Mouse (Mus musculus): ENCODE results near the gene Anapc7.
A peak's percentile ranks its signal among the peaks of the same experiment; 100 is the strongest.

Gene Anapc7

DNA sequence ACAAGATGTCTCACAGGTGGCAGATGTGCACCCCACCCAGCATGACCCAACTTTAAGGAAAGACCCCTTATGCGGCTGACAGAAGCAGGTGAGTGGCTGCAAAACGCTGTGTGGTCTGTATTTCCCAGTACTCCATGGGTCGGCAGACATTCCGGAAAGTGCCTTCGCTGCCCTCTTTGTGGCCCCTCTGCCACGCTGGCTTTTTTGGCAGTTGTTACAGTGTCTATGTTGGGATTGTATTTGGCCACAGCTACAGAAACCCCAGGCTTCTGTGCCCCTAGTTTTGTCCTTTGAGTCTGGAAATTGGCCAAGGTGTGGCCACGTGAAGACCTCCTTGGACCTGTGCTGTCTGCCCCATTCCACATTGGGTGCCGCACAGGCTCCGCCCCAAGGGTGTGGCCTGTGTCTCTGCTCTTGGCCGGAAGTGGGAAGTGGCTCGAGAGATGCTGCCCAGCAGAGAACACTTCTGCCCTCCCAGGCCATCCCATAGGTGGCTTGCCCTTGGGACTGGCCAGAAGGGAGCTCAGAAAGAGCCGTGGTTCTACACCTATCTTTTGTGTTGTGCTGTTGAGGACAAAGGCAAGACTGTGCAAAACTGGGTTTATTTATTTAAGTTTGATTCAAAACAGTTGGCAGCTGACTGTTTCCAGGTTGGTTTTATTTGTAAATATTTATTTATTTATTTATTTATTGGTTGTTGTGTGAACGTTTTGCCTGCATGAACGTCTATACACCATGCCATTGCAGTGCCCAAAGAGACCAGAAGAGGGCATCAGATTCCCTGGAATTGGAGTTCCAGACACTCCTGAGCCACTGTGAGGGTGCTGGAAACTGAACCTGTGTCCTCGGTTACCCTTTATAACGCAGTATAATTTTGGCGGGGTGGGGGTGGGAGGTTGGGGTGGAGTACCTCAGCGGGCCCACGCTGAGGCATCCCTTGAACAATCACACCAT is 11.5 kb upstream of the Anapc7 start:
- no peak for DNase-seq (ENCODE audit: low read depth)

DNA sequence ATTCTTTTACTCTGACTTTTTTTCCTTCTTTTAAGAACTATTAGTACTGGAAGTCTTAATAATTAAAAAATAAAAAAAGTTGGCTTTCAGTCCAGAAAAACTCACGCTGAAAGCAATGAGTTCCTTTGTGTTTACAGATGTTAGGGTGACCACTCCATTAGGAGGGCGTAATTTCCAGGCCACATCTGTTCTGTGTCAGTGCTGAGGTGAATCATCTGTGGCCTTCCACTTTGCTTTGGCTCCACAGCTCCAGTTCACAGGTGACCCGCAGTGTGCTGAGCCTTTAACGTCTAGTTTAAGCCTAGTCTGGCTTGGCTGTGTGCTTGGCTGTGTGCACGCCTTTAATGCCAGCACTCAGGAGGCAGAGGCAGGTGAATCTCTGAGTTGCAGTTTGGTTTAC is 9.6 kb upstream of the Anapc7 start:
- DNase-seq (ENCODE audit: low read depth): no peak

DNA sequence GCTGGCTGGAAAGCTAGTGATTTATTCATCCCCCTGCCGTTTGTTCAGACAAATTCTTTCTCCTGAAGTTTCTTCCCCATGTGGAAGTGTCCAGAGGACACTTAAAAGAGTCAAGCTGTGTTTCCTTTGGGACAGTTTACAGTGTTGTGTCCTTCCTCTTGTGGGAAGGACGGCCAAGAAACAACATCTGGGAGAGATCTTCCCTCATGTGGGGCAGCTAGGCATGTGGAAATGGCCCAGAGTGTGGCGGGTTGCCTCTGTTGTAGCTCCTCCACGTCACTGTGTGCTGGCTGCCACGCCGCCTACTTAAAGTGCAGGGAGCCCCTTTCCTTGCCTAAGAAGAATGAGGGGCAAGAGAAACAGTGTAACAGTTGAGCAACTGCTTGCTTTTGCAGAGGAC is 8.7 kb upstream of the Anapc7 start:
- DNase-seq (ENCODE audit: low read depth): no peak

DNA sequence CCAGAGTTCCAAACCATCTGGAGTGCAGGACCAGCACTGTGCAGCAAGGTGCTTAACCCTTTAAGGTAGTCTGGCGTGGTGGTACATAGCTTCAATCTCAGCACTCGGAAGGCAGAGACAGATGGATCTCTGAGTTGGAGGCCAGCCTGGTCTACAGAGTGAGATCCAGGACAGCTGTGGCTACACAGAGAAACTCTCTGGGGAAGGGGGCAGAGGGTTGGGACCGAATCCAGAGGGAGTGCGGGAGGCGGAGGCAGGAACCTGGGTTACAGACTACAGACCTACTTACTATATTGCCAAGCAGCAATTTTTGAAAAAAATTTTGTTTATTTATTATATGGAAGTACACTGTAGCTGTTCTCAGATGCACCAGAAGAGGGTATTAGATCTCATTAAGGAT is 7.1 kb upstream of the Anapc7 start:
- no peak for DNase-seq (ENCODE audit: low read depth)

DNA sequence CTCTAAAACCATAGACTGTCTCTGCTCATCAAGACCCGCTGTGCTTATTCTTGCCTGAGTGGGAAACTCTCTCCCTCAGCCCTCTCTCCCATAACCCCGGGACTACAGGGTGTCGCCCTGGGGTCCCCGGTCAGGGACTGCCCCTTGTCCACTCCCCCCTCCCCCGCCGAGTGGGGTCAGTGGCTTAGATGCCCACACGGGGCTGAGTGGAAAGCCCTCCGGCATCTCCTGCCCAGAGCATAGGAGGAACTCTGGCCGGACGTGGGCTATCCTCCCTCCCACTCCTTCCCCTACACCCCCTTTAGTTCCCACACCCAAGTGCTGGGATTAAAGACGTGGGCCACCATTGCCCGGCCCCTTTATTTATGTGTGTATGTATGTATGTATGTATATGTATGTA is 6.0 kb upstream of the Anapc7 start:
- no peak for DNase-seq (ENCODE audit: low read depth)

DNA sequence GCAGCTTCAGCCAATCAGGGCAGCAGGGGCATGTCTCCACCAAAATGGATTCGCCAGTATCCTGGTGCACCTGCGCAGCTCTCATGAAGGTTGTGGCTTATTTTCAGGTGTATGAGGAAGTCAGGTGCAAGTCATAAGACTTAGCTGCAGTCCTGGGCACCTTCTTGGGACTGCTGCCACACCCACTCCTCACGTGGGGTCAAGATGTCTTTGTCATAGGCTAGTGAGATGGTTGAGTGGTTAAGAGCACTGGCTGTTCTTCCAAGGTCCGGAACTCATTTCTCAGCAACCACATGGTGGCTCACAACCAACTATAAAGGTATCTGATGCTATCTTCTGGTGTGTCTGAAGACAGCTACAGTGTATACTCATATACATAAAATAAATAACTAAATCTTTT is 817 bp upstream of the Anapc7 start:
- DNase-seq (ENCODE audit: low read depth): peak; percentile 64

DNA sequence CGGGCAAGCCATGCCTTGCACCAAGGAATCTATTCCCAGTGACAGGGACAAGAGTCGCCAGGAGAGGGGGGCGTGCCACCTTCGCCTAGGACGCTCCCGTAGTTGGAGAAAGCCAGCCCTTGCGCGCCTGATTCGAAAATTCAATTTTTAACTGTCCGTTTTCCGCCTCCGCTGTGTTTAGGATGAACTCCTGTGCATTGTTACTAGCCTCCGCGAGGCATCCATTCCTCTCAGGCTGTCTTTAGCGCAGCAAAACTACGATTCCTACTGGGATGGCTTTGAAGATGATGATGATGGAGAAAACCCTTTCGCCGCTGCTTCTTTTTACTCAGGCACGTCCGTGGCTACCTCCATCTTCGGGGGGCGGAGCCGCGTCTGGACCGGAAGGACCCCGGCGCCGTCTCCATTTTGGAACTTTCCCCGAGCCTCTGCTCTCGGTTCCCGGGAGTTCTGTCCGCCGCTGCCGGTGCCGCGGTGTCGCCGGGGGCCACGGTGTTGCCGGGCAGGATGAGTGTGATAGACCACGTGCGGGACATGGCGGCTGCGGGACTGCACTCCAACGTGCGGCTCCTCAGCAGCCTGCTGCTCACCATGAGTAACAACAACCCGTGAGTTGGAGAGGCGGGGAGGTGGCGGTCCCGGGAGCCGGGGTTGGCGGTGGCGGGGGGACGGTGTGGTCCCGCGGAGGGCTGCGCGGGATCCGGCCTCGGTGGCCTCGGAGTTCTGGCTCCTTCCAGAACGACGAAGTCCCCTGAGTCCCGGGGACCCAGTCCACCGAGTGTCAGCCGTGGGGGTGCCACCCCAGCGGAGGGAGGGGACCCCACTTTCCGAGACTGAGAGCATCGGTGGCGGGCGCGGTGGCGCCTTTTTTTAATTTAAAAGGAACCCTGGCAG is 825 bp downstream of the Anapc7 start:
- DNase-seq (ENCODE audit: low read depth): peak; percentile 88

DNA sequence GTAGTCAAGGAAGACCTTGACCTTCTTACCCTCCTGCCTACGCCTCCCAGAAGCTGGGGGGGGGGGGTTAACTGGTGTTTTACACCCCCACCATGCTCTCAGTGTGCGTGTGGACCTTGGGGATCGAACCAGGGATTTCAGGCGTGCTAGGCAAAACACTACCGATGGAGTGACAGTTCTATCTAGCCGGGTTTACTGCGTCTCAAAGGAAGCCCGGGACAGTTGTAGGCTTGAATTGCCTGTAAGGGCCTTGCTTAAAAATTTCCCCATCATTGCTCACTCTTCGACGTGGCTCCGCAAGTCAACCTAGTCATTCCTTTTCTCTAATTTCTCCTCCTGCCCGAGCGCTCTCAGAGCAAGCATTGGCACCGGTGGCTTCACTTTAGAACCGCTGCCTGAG is 1.6 kb downstream of the Anapc7 start:
- DNase-seq (ENCODE audit: low read depth): peak; percentile 53

DNA sequence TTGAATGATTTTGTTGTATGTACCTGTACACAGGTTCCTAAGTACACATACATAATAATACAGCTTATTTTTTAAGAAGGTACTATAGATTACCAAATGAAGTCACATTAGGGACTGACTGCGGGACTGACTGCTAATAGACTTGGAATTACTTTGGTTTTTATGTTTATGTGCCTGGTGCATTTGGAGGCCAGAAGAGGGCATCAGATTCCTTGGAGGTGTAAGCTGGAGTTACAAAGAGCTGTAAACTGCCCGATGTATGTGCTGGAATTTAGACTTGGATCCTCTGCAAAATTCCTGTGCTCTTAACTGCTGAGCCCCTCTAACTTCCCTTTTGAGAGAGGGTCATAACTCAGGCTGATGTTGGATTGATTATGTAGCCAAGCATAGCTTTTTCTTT is 4.1 kb downstream of the Anapc7 start:
- DNase-seq (ENCODE audit: low read depth): peak; percentile 39

DNA sequence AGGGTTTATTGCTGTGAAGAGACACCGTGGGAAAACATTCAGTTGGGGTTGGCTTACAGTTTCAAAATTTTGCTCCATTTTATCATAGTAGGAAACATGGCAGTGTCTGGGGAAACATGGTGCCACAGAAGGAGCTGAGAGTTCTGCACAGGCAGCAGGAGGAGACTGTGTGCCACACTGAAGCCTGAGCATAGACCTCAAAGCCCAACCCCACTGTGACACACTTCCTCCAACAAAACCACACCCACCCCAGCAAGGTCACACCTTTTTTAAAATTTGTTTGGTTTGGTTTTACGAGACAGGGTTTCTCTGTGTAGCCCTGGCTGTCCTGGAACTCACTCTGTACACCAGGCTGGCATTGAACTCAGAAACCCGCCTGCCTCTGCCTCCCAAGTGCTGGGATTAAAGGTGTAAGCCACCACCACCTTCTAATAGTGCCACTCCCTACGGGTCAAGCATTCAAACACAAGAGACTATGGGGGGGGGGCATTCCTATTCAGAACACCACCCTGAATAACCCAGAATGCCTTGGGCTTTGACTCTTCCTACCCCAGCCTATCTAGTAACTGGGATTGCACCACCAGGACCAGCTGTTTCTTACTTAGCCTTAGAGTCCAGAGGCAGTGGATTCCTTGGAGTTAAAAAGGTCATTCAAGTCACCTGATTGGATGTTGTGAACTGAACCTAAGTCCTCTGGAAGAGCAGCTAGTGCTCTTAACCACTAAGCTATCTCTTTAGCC is 8.7 kb downstream of the Anapc7 start:
- DNase-seq (ENCODE audit: low read depth): peak; percentile 71

DNA sequence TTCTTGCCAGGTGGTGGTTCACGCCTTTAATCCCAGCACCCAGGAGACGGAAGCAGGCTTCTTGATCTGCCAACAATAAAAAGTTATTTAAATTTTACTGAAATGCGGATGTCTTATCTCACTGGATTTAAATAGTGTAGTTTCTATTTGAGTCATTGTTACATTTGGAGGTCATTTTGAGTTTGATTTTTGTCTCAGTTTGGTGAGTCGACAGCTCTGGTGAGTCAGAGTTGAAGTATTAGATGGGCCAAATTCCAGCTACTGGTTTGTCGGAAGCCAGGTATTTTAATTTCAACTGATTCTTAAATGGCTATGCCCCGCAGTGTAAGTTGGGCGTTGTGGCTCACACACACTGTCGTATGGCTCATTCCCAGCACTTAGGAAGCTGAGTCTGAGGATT is 9.7 kb downstream of the Anapc7 start:
- DNase-seq (ENCODE audit: low read depth): no peak

DNA sequence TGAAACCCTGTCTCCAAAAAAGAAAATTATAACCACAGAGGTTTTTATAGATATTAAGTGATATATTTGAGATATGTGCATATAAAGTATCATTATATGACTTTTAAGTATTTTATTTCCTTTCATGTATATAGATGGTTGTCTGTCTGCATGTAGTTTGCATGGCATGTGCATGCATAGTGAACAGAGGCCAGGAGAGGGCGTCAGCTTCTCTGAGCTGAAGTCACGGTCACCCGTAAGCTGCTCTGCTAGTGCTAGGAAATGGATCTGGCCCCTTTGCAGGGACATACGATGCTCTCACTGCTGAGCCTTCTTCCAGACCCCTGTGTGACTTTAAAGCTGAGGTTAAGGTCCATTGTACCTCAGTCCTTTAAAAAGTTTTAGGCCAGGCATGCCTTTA is 13.0 kb downstream of the Anapc7 start:
- DNase-seq (ENCODE audit: low read depth): peak; percentile 49

DNA sequence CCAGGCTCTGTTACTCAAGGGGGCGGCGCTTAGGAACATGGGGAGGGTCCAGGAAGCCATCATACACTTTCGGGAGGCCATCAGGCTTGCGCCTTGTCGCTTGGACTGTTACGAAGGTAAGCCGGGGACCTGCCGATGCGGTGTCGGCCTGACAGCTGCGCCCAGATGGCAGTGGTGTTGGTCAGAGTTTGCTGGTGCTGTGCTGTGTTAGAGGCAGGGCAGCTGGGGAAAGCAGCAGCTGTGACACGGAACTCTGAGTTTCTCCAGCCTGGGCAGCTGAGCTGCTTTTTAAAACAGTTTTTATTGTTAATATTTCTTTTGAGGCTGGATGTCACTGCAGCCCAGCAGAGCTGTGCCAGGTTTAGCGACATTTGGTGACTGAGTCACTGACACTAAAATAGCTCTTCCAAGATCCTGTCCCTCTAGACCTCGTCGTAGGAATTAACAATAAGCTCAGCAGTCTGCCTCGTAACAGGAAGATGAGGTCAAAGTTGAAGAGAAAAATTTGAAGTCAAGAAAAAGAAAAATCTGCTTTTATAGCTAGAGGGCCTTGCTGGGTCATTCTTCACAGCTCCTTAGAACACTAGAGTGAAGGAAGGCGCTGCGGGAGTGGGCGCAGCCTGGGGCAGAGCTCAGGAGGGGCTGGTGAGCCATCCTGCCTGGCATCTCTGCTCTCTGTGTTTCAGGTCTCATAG is 18.1 kb downstream of the Anapc7 start:
- DNase-seq (ENCODE audit: low read depth): no peak

DNA sequence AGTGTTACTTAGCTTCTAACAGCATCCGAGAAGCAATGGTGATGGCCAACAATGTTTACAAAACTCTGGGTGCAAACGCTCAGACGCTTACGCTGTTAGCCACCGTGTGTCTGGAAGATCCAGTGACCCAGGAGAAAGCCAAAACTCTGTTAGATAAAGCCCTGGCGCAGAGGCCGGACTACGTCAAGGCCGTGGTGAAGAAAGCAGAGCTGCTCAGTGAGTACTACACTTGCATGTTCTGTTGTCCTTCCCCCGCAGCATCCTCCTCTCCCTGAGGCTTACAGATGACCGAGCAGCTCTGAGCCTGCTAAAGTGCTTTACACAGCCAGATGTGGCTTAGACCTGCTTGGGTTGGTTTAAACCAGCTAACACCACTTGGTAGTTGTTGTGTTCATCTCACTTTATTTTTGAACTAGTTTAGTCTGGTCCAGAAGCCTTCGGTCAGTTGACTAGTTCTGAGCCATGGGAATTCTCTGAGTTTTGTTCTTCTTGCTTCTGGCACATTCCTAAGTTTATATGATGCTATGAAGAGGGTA is 18.7 kb downstream of the Anapc7 start:
- no peak for DNase-seq (ENCODE audit: low read depth)

DNA sequence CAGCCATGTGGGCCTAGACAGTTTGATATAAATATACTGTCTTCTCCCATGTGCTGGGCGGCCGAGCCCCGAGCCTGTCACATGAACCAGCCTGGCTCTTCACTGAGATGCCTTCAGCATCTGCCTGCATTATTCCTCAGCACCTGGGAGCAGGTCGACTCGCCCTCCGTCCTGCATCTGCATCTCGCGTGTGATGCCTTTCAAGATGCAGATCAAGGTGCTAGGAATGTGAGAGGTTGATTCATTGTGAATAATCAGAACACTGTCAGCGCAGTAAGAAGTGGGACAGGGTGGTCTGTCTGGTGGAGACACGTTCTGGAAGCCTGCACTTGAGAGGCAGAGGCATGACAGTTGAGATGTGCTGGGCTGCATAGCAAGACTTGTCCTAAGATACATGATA is 23.0 kb downstream of the Anapc7 start:
- DNase-seq (ENCODE audit: low read depth): no peak

DNA sequence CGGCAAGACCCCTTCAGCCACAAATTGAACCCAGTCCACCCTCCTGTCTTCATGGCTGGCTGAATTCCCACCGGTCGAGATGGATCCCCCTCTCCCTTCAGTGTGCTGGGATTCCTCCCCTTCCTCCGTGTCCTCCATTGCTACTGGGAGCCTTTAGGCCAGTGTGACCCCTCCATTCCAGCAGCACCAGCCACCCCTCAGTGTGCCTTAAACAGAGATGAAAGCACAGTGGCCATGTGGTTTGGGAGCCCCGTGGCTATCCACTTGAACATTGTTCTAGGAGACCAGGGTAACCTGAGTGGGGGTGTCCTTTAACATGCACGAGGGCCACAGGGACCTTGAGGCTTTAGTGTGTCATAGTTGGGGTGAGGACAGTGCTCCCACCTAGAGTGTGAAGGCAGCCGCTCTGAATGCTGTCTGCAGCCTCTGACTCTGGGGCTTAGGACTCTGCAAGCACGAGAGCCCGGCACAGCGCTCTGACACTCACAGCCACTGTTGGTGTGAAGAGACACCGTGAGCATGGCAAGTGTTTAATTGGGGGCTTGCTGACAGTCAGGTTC is 23.6 kb downstream of the Anapc7 start:
- DNase-seq (ENCODE audit: low read depth): no peak

DNA sequence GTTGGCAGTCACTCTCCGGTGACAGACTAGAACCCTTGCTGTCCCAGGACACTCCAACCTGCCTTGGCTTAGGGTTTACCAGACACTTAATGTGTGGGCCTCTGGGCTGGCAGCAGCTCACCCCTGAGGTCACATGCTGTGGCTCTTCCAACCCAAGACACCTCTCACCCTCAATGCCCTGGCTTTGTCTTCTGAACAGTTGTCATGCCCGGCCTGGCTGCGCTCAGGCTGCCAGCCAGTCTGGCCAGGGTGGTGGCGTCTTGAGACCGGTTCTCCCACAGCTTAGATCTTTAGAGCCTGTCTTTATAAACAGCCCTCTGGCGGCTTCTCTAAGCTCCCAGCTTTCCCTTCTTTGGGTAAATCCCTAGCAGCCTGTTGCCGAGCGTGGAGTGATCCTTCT is 26.4 kb downstream of the Anapc7 start:
- DNase-seq (ENCODE audit: low read depth): no peak

DNA sequence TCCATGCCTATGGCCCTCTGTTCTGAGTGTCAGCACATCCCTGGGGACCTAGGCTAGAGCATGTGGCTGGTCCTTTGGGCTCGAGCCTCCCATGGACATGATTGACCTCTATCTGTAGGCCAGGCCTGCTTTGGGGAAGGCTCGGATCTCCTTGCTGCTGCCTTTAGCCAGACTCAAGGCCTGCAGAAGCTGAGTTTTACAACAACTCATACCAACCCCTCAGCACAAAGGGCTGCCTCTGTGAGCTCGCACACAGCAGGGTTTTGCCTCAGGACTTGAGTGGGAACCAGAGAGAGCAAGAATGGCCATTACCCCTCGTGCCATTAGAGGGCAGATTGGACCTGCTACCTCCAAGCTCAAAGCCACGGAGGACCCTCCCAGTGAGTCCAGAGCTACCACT is 27.4 kb downstream of the Anapc7 start:
- no peak for DNase-seq (ENCODE audit: low read depth)

DNA sequence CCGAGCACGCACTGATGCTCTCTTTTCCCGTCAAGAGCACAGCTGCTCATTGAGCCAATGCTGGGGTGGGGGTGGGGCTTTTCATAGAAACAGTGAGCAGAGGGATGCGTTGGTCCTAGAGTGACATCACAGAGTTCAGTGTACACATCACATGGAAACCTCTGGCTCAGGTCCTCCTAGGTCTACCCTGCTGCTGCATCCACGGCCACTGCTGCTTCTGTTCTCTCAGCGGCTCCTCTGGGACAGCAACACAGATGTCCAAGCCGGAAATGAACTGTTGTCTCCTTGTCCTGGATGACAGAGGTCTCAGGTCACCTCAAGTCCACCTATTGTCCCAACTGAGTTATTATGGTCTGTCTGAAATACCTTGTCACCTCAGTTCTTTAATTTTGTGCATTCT is 28.5 kb downstream of the Anapc7 start:
- DNase-seq (ENCODE audit: low read depth): no peak

DNA sequence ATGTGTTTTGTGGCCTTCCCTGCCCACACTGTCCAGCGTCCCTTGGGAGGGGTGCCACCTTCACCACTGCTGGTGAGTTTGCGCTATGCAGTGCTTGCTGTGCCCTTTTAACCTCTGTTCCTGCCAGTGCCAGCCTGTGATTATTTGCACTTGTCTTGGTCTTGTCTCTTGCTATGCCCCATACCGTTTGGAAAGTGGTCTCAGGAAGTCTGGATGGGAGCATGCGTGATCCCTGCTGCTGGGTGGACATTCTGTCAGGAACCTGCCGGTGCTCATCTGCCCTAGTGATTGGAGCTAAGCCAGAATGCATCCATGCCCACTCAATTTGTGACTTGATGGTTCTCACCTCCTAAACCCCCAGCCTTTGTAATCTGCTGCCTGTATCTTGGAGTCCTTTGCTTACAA is 29.4 kb downstream of the Anapc7 start:
- DNase-seq (ENCODE audit: low read depth): no peak

DNA sequence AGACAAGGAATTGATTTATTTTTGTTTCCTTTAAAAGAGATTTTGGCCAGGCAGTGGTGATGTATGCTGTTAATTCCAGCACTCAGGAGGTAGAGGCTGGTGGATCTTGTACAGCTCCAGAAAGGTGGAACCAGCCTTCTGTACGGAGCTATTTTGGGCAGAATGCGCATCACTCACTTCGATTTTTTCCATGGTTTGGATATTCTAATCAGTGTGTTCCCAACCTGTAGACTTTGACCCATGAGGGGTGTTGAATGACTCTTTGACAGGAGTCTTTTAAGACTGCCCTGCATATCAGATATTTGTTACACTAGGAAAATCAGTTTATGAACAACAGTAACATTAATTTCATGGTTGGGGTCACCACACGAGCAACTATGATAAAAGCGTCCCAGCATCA is 29.8 kb downstream of the Anapc7 start:
- DNase-seq (ENCODE audit: low read depth): no peak
